Mouse (Mus musculus) urinary bladder, adult 2 months (tissue): ENCODE results near the gene Aar2. TPM values are rescaled to one million over a fixed set of nuclear protein-coding genes. Genes with fewer than 3 reads are reported as not detected.
"Not testable (repeated sequence)": the region's sequence is repeated elsewhere in the genome, so short reads cannot be mapped to it uniquely, and the experiment has no call there.

Experiments used
- DNase-seq: peaks from one replicate; pipeline ENCODE4 v3.0.0; 2022; ENCODE audit warnings: low spot score
- polyA plus RNA-seq: library from polyadenylated mRNA; depleted of rRNA; stranded (reverse); fragments of >200 nt; gene quantifications from 2 replicates; pipeline ENCODE4 v1.2.3, GENCODE M21; 2012; rRNA removed

The Aar2 gene
- polyA plus RNA-seq = 18.6 and 20.4 TPM in 2 replicates

DNA sequence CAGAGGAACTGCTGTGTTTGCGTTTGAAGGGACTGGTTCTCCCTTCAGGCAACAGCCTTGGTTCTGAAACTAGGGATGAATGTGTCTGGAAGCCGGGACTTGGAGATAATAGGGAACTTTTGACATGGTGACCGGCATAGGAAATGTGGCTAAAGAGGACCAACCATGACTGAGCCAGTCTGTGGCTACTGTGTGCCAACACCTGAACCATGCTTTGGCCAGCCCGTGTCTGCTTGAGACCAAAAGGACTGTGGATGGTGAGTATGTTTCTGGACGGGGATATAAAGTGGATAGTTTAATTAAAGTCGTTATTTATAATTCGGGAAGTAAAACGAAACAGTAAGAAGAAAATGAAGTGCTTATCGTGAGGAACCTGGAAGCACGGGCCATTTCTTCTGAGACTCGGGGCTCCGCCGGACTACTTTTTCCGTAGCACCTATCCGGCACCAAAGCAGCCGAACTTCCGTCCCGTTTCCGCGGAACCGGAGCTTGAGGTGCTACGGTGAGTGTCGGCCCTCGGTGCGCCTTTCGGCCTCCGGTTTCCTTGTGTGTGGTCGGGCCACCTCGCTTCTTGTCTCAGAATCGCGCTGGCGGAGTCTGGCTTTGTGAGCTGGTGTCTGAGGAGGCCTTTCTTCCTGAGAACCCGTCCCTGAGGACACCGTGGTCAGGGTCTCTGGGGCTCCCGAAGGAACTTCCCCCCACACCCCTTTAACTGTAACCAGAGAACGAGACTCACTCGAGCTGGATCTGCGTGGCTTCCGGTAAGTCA lies at the start of gene Aar2:
Gene Aar2 (plus strand): TSS at position 462 of the 769 bp plus-strand sequence.
- peak; percentile 73 for DNase-seq

- DNase-seq = no peak
Observed at GRCm38 (mm10) chr2:156497915-156498314, 49.5 kb upstream of the Aar2 start.

GRCm38 (mm10) chr2:156501025-156501424 lies 46.4 kb upstream of the Aar2 start:
- no peak for DNase-seq

DNA sequence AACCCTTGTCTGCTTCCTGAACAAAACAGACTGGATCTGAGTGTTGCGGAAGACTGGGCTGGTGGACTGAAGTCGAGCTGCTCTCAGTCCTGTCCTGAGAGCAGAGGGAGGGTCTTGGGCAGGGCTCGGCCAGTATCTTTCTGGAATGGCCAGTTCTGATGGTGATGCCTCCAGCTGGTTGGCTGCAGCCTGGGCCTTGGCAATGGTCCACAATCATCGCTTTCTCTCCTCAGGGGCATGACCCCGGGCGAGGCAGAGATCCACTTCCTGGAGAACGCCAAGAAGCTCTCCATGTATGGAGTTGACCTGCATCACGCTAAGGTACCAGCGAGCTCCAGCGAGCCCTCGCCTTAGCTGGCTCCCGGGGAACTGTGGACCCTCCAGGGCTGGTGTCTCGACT lies 41.9 kb upstream of the Aar2 start:
- DNase-seq = no peak

DNA sequence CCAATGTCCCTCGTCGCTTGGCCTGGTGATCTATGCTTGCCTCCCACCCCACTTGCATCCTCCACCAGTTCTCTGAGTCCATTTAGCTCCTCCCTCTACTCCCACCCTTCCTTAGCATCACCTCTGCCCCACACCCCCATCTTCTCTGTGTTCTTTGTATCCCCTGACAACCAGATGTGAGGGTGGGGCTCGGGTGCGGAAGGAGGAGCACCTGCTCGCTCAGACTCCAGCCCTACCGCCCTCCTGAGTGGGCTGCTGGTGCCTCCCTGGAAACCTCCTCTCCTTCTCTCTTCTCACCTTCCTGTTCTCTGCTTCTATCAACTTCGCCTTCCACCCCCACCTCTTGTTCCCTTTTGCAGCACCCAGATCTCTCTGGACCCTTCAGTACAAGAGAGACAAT lies 35.4 kb upstream of the Aar2 start:
- DNase-seq = no peak

DNA sequence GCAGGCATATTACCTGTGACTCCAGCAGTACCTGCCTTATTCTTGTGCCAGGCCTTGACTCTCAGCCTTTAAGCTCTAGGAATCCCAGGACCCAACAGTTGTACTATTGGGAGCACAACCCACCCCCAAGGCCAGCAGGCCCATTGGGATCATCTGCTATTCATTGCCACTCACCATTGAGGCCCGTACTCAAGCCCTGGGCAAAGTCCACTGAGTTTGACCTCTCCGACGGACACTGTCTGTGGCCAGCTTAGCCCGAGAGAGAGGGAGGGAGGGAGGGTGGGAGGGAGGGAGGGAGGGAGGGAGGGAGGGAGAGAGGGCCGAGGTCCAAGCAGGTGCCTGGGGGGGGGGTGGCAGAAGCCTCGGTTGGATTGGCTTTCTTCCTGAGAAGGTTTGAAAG lies 34.8 kb upstream of the Aar2 start:
- no peak for DNase-seq

GRCm38 (mm10) chr2:156515102-156515501 lies 32.3 kb upstream of the Aar2 start:
- DNase-seq = no peak

GRCm38 (mm10) chr2:156515565-156516185 lies 31.7 kb upstream of the Aar2 start:
- peak; percentile 58 for DNase-seq

DNA sequence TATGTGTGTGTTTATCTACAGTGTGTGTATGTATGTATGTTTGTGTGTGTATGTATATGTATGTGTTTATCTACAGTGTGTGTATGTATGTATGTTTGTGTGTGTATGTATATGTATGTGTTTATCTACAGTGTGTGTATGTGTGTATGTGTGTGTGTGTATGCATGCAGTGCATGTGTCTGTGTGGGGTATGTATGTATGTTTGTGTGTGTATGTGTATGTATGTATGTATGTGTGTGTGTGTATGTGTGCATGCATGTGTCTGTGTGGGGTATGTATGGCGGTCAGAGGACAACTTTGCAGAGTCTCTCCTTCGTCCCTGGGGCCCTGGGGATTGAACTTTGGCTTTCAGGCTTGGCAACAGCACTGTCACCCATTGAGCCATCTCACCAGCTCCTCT lies 30.7 kb upstream of the Aar2 start:
- not testable (repeated sequence) for DNase-seq

DNA sequence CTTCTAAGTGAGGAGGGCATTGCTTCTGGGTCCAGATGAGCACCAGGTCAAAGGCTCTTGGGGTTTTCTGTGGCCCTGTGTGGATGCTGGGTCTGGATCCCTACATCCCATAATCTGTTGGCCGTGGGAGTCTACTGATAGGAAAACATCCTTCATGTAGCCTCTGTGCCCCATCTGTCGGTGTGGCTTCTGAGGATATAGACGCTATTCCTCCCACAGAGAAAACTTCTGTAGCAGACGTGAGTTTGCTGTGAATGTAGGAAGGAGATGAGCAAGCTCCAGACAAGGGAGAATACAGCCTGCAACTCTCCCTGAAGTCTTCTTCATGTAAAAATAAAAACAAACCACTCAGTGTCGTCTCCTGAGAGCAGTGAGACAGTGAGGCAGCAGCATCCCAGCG lies 29.1 kb upstream of the Aar2 start:
- DNase-seq = no peak

GRCm38 (mm10) chr2:156519584-156519983 lies 27.8 kb upstream of the Aar2 start:
- DNase-seq = no peak

DNA sequence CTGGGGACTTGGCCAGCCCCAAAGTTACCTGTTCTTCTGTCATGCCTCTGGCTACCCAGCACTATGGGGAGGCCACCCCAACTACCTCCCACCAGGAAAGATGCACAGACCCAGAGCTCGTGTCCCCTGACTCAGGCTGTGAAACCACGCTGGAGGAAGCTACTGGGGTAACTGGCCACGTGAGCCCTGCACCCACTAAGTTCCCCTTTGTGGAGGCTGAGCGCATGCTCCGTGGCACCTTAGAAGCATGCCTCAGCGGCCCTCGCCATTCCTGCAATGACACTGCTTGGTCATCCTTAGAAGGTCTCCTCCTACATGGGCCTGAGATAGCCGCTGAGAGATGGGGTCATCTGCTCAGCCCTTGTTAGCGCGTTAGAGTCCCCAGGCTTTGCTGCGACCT lies 24.4 kb upstream of the Aar2 start:
- no peak for DNase-seq

GRCm38 (mm10) chr2:156524078-156524477 lies 23.3 kb upstream of the Aar2 start:
- no peak for DNase-seq

DNA sequence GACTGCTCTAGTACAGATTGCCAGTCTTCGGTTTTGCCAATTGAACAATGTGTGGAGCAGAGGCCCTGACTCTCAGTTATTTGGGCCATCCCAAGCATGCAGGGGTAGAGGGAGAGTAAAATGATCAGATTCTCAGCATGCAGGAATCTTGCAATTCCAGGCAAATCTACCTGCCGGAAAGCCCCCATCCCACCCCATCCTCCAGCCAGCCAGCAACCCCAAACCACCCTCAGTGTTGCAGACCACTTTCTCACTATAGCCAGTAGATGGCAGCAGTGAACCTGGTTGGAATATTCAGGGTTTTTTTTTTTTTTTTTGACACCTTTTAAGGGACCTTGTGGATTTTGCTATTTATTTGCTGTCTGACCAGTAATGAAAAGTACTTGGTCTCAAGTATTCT lies 17.7 kb upstream of the Aar2 start:
- no peak for DNase-seq

DNA sequence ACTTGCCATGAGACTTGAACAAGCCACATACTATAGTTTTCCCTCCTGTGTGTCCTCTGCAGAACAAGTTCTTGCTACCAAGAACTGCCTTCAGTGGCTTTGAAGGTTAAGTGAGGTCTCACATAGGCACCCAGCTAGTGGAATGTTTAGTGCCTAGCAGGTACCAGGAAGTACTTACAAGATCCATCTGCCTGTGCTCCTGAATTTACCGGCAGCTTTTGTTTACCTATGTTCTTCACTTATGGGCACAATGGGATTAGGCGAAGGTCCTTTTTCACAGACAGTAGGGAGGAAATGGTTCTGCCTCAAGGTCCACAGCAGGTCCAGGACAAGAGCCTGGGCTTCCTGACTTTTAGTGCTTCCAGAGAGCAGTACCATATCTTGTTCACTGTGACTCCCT lies 14.2 kb upstream of the Aar2 start:
- DNase-seq = no peak

DNA sequence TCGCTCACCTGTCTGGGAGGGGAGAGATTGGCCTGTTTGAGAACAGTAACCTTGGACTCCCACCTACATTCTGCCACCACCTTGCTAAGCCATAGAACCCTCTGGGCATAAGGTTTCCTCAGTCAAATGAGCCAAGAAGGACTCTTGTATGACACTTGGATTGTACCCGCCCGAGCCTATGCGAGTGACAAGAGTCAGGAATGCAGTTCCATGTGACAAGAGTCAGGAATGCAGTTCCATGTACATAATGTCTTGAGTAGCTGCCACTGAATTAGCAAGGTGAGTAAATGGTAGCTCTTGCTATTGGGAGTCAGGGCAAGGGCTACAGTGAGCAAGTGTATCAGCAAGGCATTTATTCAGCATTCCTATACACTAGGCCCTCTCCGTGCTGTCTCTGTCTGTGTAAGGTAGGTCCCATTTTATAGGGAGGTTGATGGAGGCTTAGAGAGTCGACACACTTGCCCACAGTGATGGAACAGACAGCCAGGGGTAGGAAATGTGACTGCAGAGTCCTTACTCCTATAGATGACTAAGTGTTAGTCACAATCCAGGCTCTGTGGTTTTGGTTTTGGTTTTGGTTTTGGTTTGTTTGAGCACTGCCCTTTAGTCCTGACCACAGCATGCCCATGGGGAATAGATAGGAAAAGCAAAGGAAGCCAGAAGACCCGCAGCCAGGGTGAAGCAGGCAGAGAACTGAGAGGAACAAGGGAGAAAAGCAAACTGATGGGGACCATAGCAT lies 8.4 kb upstream of the Aar2 start:
- no peak for DNase-seq

DNA sequence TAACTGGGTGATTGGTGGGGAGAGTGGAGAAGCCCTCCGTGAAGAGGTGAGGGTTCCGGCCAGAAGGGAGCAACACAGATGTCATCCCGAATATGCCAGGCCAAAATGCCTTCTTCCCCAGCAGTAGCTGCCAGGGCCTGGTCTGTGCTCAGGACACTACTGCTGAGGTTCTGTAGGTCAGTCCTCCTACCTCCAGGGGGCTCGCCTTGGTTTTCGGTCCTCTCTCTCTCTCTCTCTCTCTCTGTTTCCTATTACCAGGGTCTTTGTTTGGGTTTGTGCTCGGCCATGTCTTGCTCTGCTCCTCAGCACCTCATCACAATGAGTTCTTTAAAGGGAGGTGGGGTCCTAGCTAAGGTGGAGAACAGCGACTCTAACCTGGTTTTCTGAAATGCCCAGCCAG lies 6.4 kb upstream of the Aar2 start:
- DNase-seq = no peak

GRCm38 (mm10) chr2:156542410-156542809 lies 5.0 kb upstream of the Aar2 start:
- DNase-seq = no peak

DNA sequence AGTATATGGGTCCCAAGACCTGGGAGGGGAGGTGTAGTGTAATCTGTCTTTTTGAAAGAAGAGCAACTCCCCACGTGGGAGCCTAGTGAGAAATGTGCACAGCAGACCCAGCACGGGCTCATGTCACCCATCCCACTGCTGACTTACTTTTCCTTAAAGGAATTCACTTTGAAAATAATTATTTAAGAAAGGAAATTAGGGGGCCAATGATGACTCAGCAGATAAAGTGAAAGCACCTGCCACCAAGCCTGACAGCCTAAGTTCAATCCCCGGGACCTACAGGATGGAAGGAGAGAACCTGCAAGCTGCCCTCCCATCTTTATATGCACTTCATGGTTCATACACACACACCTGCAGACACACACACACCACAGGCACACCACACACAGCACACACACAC lies 3.6 kb upstream of the Aar2 start:
- no peak for DNase-seq

DNA sequence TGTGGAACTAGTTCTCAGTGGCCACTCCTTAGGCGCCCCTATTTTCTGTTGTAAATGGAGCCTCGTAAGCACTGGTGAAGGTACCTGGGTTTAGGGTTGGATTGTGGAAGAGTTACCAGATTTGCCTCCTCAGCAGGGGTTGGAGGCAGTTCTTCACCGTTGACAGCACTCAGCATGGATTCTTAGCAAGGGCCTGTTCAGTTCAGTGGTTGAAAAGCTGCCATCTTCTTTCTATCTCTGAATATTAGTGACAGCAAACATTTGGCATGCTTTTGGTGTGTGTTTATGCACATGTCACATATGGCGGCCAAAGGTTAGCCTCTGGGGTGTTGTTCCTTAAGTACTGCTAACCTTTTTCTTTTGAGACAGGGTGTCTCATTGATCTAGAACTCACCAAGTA lies 5.0 kb downstream of the Aar2 start:
- DNase-seq = no peak

DNA sequence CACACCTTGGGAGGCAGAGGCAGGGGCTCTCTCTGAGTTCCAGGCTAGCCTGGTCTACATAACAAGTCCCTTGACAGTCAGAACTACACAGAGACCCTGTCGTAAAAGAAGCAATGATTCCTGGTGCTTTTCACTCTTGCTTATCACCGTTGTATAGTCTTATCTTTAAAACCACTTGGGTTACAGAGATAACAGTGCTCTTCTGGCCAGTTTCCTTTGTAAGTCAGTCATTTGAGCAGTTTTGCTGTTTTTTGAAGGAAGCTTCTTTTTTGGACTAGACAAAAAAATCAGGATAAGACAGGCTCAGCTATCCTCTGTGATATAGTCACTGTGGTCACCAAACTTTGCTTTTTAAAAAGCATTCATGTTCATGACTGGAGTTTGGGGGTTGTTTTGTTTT lies 14.4 kb downstream of the Aar2 start:
- DNase-seq = no peak

DNA sequence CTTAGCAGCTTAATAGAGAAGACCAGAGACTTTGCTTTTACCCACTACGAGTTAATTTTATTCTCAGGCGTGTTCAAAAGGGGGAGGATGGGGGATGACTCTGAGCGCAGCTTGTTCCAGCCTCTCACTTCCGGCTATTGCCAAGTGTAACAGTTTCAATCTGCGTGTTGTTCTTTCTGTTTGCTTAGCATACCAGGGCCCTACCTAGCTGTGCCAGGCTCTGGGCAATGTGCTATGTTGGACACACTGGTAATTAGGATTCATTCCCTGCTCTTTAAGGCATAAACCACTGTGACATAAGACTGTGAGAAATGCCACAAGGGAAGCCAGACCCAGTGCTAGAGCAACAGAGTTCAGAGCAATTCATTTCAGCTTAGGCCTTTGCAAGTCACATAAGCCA lies 16.2 kb downstream of the Aar2 start:
- DNase-seq = no peak

GRCm38 (mm10) chr2:156566512-156566911 lies 19.1 kb downstream of the Aar2 start:
- no peak for DNase-seq
